Mouse (Mus musculus) monocyte, adult 2 months (primary cell): ENCODE results near the gene Glipr2.

ENCODE experiments used
- DNase-seq, 2 experiments: peaks; one replicate each; pipeline ENCODE4 v3.0.0; 2022; ENCODE audit warnings: low spot score in 2 of 2, low read depth in 1 of 2

The Glipr2 gene

GRCm38 (mm10) chr4:44004623-44005409, 47.6 kb downstream of the Glipr2 start:
- no peak for DNase-seq

- no peak for DNase-seq
These were observed 53.0 kb downstream of the Glipr2 start for GRCm38 (mm10) chr4:44010176-44010575.

GRCm38 (mm10) chr4:44010893-44011292, 53.7 kb downstream of the Glipr2 start:
- no peak for DNase-seq

- DNase-seq, result no peak
These were observed 54.6 kb downstream of the Glipr2 start for GRCm38 (mm10) chr4:44011799-44012198.

- peak; percentile 82 to 87 for DNase-seq
These were observed 55.5 kb downstream of the Glipr2 start for GRCm38 (mm10) chr4:44012376-44013367.

- DNase-seq, result no peak
These were observed 56.3 kb downstream of the Glipr2 start for GRCm38 (mm10) chr4:44013391-44014070.

GRCm38 (mm10) chr4:44016071-44016470, 58.9 kb downstream of the Glipr2 start:
- no peak for DNase-seq

- no peak for DNase-seq
These were observed 59.6 kb downstream of the Glipr2 start for GRCm38 (mm10) chr4:44016791-44017190.

GRCm38 (mm10) chr4:44022323-44022722, 65.1 kb downstream of the Glipr2 start:
- no peak for DNase-seq

GRCm38 (mm10) chr4:44022766-44023165, 65.6 kb downstream of the Glipr2 start:
- DNase-seq, result no peak

GRCm38 (mm10) chr4:44023681-44024080, 66.5 kb downstream of the Glipr2 start:
- no peak for DNase-seq

- no peak for DNase-seq
These were observed 67.0 kb downstream of the Glipr2 start for GRCm38 (mm10) chr4:44024241-44024640.

- DNase-seq, result no peak
These were observed 68.4 kb downstream of the Glipr2 start for GRCm38 (mm10) chr4:44025570-44025969.
